Mouse (Mus musculus): ENCODE data around the gene Tfpi.
"Not testable (repeated sequence)": the region's sequence is repeated elsewhere in the genome, so short reads cannot be mapped to it uniquely, and the experiment has no call there.

The Tfpi gene

GRCm38 (mm10) chr2:84476577-84476976 lies at the start of gene Tfpi:
TSS of gene Tfpi (minus strand) at chr2:84476775.
- DNase-seq (ENCODE audit: low read depth, low spot score), result no peak

- DNase-seq (ENCODE audit: low read depth, low spot score), result no peak
Measured at GRCm38 (mm10) chr2:84526221-84526620, 49.6 kb upstream of the Tfpi start.

GRCm38 (mm10) chr2:84525806-84526205 lies 49.2 kb upstream of the Tfpi start:
- no peak for DNase-seq (ENCODE audit: low read depth, low spot score)

- DNase-seq (ENCODE audit: low read depth, low spot score), result no peak
Measured at GRCm38 (mm10) chr2:84525047-84525446, 48.5 kb upstream of the Tfpi start.

- no peak for DNase-seq (ENCODE audit: low read depth, low spot score)
Measured at GRCm38 (mm10) chr2:84523994-84524393, 47.4 kb upstream of the Tfpi start.

GRCm38 (mm10) chr2:84523103-84523865 lies 46.7 kb upstream of the Tfpi start:
- DNase-seq (ENCODE audit: low read depth, low spot score), result no peak

- DNase-seq (ENCODE audit: low read depth, low spot score), result no peak
Measured at GRCm38 (mm10) chr2:84519514-84520067, 43.0 kb upstream of the Tfpi start.

GRCm38 (mm10) chr2:84518767-84519166 lies 42.2 kb upstream of the Tfpi start:
- DNase-seq (ENCODE audit: low read depth, low spot score), result no peak

GRCm38 (mm10) chr2:84513281-84513680 lies 36.7 kb upstream of the Tfpi start:
- DNase-seq (ENCODE audit: low read depth, low spot score), result no peak

- DNase-seq (ENCODE audit: low read depth, low spot score), result no peak
Measured at GRCm38 (mm10) chr2:84511508-84511907, 34.9 kb upstream of the Tfpi start.

- DNase-seq (ENCODE audit: low read depth, low spot score), result no peak
Measured at GRCm38 (mm10) chr2:84511036-84511435, 34.5 kb upstream of the Tfpi start.

- DNase-seq (ENCODE audit: low read depth, low spot score), result not testable (repeated sequence)
Measured at GRCm38 (mm10) chr2:84504954-84505394, 28.4 kb upstream of the Tfpi start.

GRCm38 (mm10) chr2:84504285-84504684 lies 27.7 kb upstream of the Tfpi start:
- no peak for DNase-seq (ENCODE audit: low read depth, low spot score)

GRCm38 (mm10) chr2:84498921-84499320 lies 22.3 kb upstream of the Tfpi start:
- DNase-seq (ENCODE audit: low read depth, low spot score), result no peak

GRCm38 (mm10) chr2:84495108-84495507 lies 18.5 kb upstream of the Tfpi start:
- no peak for DNase-seq (ENCODE audit: low read depth, low spot score)

GRCm38 (mm10) chr2:84493626-84494025 lies 17.1 kb upstream of the Tfpi start:
- DNase-seq (ENCODE audit: low read depth, low spot score), result no peak

GRCm38 (mm10) chr2:84491715-84492114 lies 15.1 kb upstream of the Tfpi start:
- DNase-seq (ENCODE audit: low read depth, low spot score), result no peak

GRCm38 (mm10) chr2:84487705-84488291 lies 11.2 kb upstream of the Tfpi start:
- no peak for DNase-seq (ENCODE audit: low read depth, low spot score)

- no peak for DNase-seq (ENCODE audit: low read depth, low spot score)
Measured at GRCm38 (mm10) chr2:84481863-84482262, 5.3 kb upstream of the Tfpi start.

- peak; percentile 40 for DNase-seq (ENCODE audit: low read depth, low spot score)
Measured at GRCm38 (mm10) chr2:84479036-84479435, 2.5 kb upstream of the Tfpi start.

- DNase-seq (ENCODE audit: low read depth, low spot score), result no peak
Measured at GRCm38 (mm10) chr2:84477759-84478158, 1.2 kb upstream of the Tfpi start.

GRCm38 (mm10) chr2:84476131-84476530 lies 444 bp downstream of the Tfpi start:
- DNase-seq (ENCODE audit: low read depth, low spot score), result no peak

GRCm38 (mm10) chr2:84475601-84476000 lies 974 bp downstream of the Tfpi start:
- DNase-seq (ENCODE audit: low read depth, low spot score), result no peak
